Mouse (Mus musculus): ENCODE measurements at regions not wholly inside any gene's neighbourhood (a gene's known extent, or its start where the extent isn't known, plus 50 kb on each side); places are given as distances from the start of the nearest gene placed in this dataset.

GRCm38 (mm10) chr16:71622664-71623063, 685.4 kb upstream of the Robo1 start:
- Histone ChIP-seq H3K9me3 (replicated peaks) (no peaks in the 10 kb centered on the region), H3K27me3 (no peaks in the 10 kb centered on the region), H3K4me1 (no peaks in the 10 kb centered on the region), H3K4me3 (replicated peaks) (no peak overlapping the region), H3K36me3 (no peaks in the 10 kb centered on the region), H3K27ac (no peak overlapping the region), H3K4me2 (no peak overlapping the region), H3K9ac (no peak overlapping the region)
- no peak for ATAC-seq (replicated peaks; ENCODE audit: low FRiP score)
- WGBS: 80% methylated on average over 8 of the region's 8 CpGs

DNA sequence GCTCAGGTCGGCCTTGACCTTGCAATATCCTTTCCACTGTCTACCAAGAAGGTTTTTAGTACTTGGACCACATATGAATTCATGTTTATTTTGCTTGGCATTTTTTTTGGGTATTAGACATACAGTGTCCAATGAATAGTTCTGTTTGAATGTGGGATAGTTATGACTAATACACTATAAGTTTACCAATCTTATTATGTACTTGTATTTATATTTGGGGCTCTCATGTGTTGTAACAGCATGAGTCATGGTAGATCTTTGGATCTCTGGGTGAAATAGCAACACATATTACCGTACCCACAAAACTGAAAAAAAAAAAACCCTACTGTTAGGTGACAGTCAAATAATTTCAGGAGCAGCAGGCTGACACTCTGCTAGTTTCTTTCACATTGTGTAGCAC, 667.7 kb upstream of the Robo1 start:
- Histone ChIP-seq H3K4me3 (replicated peaks) (no peak overlapping the region), H3K9ac (no peak overlapping the region), H3K9me3 (replicated peaks) (no peaks in the 10 kb centered on the region), H3K27me3 (no peaks in the 10 kb centered on the region), H3K4me2 (no peak overlapping the region), H3K36me3 (no peaks in the 10 kb centered on the region), H3K4me1 (no peaks in the 10 kb centered on the region), H3K27ac (no peak overlapping the region)
- no peak for ATAC-seq (replicated peaks; ENCODE audit: low FRiP score)
- WGBS: 85% methylated on average over 2 of the region's 2 CpGs

- Histone ChIP-seq H3K27ac (no peak overlapping the region), H3K27me3 (no peaks in the 10 kb centered on the region), H3K36me3 (no peaks in the 10 kb centered on the region), H3K4me2 (no peak overlapping the region), H3K4me3 (replicated peaks) (no peak overlapping the region), H3K9me3 (replicated peaks) (no peaks in the 10 kb centered on the region), H3K4me1 (no peaks in the 10 kb centered on the region), H3K9ac (no peak overlapping the region)
- ATAC-seq (replicated peaks; ENCODE audit: low FRiP score): no peak
- WGBS: 85% methylated on average over 6 of the region's 6 CpGs
Measured at GRCm38 (mm10) chr16:71643223-71643622, 664.9 kb upstream of the Robo1 start.

- WGBS: 3% methylated on average over 2 of the region's 2 CpGs
- Histone ChIP-seq H3K4me2 (no peak overlapping the region), H3K4me1 (no peaks in the 10 kb centered on the region), H3K9me3 (replicated peaks) (no peaks in the 10 kb centered on the region), H3K36me3 (no peaks in the 10 kb centered on the region), H3K27me3 (no peaks in the 10 kb centered on the region), H3K27ac (no peak overlapping the region), H3K4me3 (replicated peaks) (no peak overlapping the region), H3K9ac (no peak overlapping the region)
- ATAC-seq (replicated peaks; ENCODE audit: low FRiP score): no peak
Measured at GRCm38 (mm10) chr16:71678075-71678701, 629.9 kb upstream of the Robo1 start.

GRCm38 (mm10) chr16:71693464-71693863, 614.6 kb upstream of the Robo1 start:
- Histone ChIP-seq H3K4me3 (replicated peaks) (no peak overlapping the region), H3K4me1 (no peaks in the 10 kb centered on the region), H3K27me3 (no peaks in the 10 kb centered on the region), H3K27ac (no peak overlapping the region), H3K4me2 (no peak overlapping the region), H3K36me3 (no peaks in the 10 kb centered on the region), H3K9ac (no peak overlapping the region), H3K9me3 (replicated peaks) (no peaks in the 10 kb centered on the region)
- WGBS: 48% methylated on average over 4 of the region's 4 CpGs
- no peak for ATAC-seq (replicated peaks; ENCODE audit: low FRiP score)

DNA sequence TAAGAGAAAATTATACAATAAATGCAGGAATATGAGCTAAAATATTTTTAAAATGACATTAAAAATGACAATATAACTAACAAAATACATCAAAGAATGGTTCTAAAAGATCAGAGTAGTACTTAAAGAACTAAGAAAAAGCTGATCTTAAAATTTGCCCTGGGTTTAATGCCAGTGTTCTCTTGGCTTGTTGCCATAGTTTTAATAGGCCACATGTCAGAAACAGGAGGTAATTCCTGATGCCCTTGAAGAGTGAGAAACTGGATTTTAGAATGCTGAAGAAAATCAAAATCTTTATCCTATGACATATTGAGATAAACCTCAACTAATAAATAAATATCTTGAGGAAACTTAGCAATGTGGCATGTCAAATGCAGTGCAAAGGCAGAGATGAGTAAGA, 602.3 kb upstream of the Robo1 start:
- H3K9me3 ChIP-seq (replicated peaks): no peaks in the 10 kb centered on the region
- no peak overlapping the region for H3K4me2 ChIP-seq
- no peak for ATAC-seq (replicated peaks; ENCODE audit: low FRiP score)
- no peaks in the 10 kb centered on the region for H3K36me3 ChIP-seq
- H3K27me3 ChIP-seq: no peaks in the 10 kb centered on the region
- H3K27ac ChIP-seq: no peak overlapping the region
- no peak overlapping the region for H3K9ac ChIP-seq
- no peaks in the 10 kb centered on the region for H3K4me1 ChIP-seq
- H3K4me3 ChIP-seq (replicated peaks): no peak overlapping the region

GRCm38 (mm10) chr16:71709684-71710083, 598.4 kb upstream of the Robo1 start:
- H3K27me3 ChIP-seq: no peaks in the 10 kb centered on the region
- no peaks in the 10 kb centered on the region for H3K9me3 ChIP-seq (replicated peaks)
- no peak overlapping the region for H3K4me2 ChIP-seq
- peak; percentile 84 for ATAC-seq (replicated peaks; ENCODE audit: low FRiP score)
- H3K9ac ChIP-seq: no peak overlapping the region
- H3K4me1 ChIP-seq: no peaks in the 10 kb centered on the region
- H3K36me3 ChIP-seq: no peaks in the 10 kb centered on the region
- H3K27ac ChIP-seq: no peak overlapping the region
- WGBS: 60% methylated on average over 3 of the region's 3 CpGs
- H3K4me3 ChIP-seq (replicated peaks): no peak overlapping the region

- H3K27me3 ChIP-seq: no peaks in the 10 kb centered on the region
- no peak overlapping the region for H3K4me3 ChIP-seq (replicated peaks)
- H3K27ac ChIP-seq: no peak overlapping the region
- H3K9ac ChIP-seq: no peak overlapping the region
- no peak overlapping the region for H3K4me2 ChIP-seq
- no peaks in the 10 kb centered on the region for H3K9me3 ChIP-seq (replicated peaks)
- H3K36me3 ChIP-seq: no peaks in the 10 kb centered on the region
- 80% methylated on average over 2 of the region's 2 CpGs for WGBS
- no peak for ATAC-seq (replicated peaks; ENCODE audit: low FRiP score)
- H3K4me1 ChIP-seq: no peaks in the 10 kb centered on the region
Measured at GRCm38 (mm10) chr16:71711879-71712278, 596.2 kb upstream of the Robo1 start.

GRCm38 (mm10) chr16:71717207-71717606, 590.9 kb upstream of the Robo1 start:
- H3K4me1 ChIP-seq: no peaks in the 10 kb centered on the region
- no peak overlapping the region for H3K9ac ChIP-seq
- ATAC-seq (replicated peaks; ENCODE audit: low FRiP score): no peak
- H3K27me3 ChIP-seq: no peaks in the 10 kb centered on the region
- 66% methylated on average over 3 of the region's 3 CpGs for WGBS
- H3K4me3 ChIP-seq (replicated peaks): no peak overlapping the region
- no peak overlapping the region for H3K27ac ChIP-seq
- H3K36me3 ChIP-seq: no peaks in the 10 kb centered on the region
- no peak overlapping the region for H3K4me2 ChIP-seq
- no peaks in the 10 kb centered on the region for H3K9me3 ChIP-seq (replicated peaks)

DNA sequence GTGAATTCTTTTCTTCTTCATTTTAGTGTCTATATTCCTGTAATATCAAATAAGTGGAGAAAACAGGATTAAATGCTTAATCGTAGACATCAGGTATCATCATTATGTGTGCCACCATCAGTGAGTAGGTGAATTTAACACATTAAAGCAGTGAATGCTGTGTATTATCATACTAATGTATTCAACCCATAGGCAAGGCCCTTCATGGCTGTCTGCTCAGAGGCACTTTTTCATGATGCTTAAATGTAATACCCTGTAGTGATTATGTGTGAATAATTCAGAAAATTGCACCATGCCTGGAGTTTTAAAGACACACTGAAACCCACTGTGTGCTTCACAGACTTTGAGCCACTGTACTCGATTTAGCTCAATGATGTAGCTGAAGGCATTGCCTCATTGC, 583.2 kb upstream of the Robo1 start:
- ATAC-seq (replicated peaks; ENCODE audit: low FRiP score): no peak
- Histone ChIP-seq H3K4me2 (no peak overlapping the region), H3K36me3 (no peaks in the 10 kb centered on the region), H3K27ac (no peak overlapping the region), H3K9ac (no peak overlapping the region), H3K4me1 (no peaks in the 10 kb centered on the region), H3K9me3 (replicated peaks) (no peaks in the 10 kb centered on the region), H3K4me3 (replicated peaks) (no peak overlapping the region), H3K27me3 (no peaks in the 10 kb centered on the region)
- WGBS: 85% methylated on average over 2 of the region's 2 CpGs

- Histone ChIP-seq H3K4me3 (replicated peaks) (no peak overlapping the region), H3K9ac (no peak overlapping the region), H3K36me3 (no peaks in the 10 kb centered on the region), H3K4me1 (no peaks in the 10 kb centered on the region), H3K27ac (no peak overlapping the region), H3K9me3 (replicated peaks) (no peaks in the 10 kb centered on the region), H3K4me2 (no peak overlapping the region), H3K27me3 (no peaks in the 10 kb centered on the region)
- WGBS: 93% methylated on average over 2 of the region's 2 CpGs
- ATAC-seq (replicated peaks; ENCODE audit: low FRiP score): no peak
Measured at GRCm38 (mm10) chr16:71737941-71738340, 570.2 kb upstream of the Robo1 start.

DNA sequence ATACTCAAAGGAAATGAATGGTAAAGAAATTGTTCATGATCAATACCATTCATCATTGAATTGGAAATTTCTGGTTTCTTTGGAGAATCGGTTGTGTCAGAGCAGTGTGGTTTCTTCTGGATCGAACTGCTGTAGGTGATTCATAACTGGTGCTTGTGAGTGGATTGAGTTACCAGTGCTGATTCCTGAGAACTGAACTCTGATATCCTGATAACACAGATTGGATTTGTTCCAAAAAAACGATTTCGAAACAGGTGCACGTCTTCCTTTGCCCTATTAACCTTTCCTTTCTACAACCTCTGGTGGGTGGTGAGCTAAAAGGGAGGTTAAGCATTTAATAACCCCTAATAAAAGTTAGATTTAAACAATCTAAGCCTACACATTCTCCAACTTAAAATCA, 569.0 kb upstream of the Robo1 start:
- H3K27ac ChIP-seq: no peak overlapping the region
- WGBS: 78% methylated on average over 5 of the region's 5 CpGs
- no peak overlapping the region for H3K9ac ChIP-seq
- H3K36me3 ChIP-seq: no peaks in the 10 kb centered on the region
- H3K4me3 ChIP-seq (replicated peaks): no peak overlapping the region
- no peak overlapping the region for H3K4me2 ChIP-seq
- no peaks in the 10 kb centered on the region for H3K27me3 ChIP-seq
- no peak for ATAC-seq (replicated peaks; ENCODE audit: low FRiP score)
- no peaks in the 10 kb centered on the region for H3K4me1 ChIP-seq
- no peaks in the 10 kb centered on the region for H3K9me3 ChIP-seq (replicated peaks)

DNA sequence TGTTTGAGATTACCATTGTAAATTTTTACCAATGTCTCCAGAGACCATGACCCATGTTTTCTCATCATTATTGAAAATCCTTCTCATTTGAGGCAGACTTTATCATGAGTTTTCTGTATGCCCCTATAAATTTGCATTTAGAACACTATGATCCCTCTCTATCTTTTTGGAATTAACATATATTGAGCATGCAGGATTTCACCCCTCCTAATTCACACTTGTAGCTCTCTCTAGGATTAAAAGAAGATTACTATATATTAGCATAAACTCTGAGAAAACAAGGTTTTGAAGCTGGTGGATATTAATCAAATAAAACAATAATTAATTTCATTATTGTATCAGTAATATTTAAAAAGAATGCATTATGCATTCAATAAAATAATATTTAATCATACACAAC, 527.2 kb upstream of the Robo1 start:
- Histone ChIP-seq H3K27ac (no peak overlapping the region), H3K4me3 (replicated peaks) (no peak overlapping the region), H3K9ac (no peak overlapping the region), H3K9me3 (replicated peaks) (no peaks in the 10 kb centered on the region), H3K4me2 (no peak overlapping the region), H3K36me3 (no peaks in the 10 kb centered on the region), H3K4me1 (no peaks in the 10 kb centered on the region), H3K27me3 (no peaks in the 10 kb centered on the region)
- ATAC-seq (replicated peaks; ENCODE audit: low FRiP score): no peak
